Mouse (Mus musculus): ENCODE results near the gene Dnmt3c. TPM values are rescaled to one million over a fixed set of nuclear protein-coding genes. Genes with fewer than 3 reads are reported as not detected.
"Not testable (repeated sequence)": the region's sequence is repeated elsewhere in the genome, so short reads cannot be mapped to it uniquely, and the experiment has no call there.

The Dnmt3c gene
- polyA plus RNA-seq, 1 experiment from 2014 or later: not detected

GRCm38 (mm10) chr2:153668754-153669376, 27.6 kb upstream of the Dnmt3c start:
- ATAC-seq (replicated peaks; ENCODE audit: low FRiP score) (no peak), DNase-seq (ENCODE audit: low spot score) (no peak)
- H3K36me3 ChIP-seq (ENCODE audit: control insufficient read depth, insufficient read depth, low read length): no peaks in the 10 kb centered on the region; the same call in 1 of the 2 replicates

GRCm38 (mm10) chr2:153670111-153670510, 26.3 kb upstream of the Dnmt3c start:
- Histone ChIP-seq H3K9me3 (ENCODE audit: control insufficient read depth, low read length) (no peaks in the 10 kb centered on the region), H3K4me3 (ENCODE audit: low read depth, low read length) (no peak overlapping the region), H3K27ac (ENCODE audit: low read depth, low read length) (no peak overlapping the region), H3K4me2 (ENCODE audit: low read depth, low read length, severe bottlenecking) (no peak overlapping the region), H3K9ac (ENCODE audit: low read length) (no peak overlapping the region), H3K36me3 (ENCODE audit: control insufficient read depth, insufficient read depth, low read length) (no peaks in the 10 kb centered on the region; the same call in 1 of the 2 replicates), H3K4me1 (replicated peaks; ENCODE audit: control insufficient read depth, insufficient read depth, low read length) (no peaks in the 10 kb centered on the region), H3K27me3 (ENCODE audit: control insufficient read depth, insufficient read depth, low read length) (no peaks in the 10 kb centered on the region)
- ATAC-seq (replicated peaks; ENCODE audit: low FRiP score) (no peak), DNase-seq (ENCODE audit: low spot score) (no peak)
- 85% methylated on average over 5 of the region's 5 CpGs for WGBS

More at GRCm38 (mm10) chr2:153668754-153669376, 27.6 kb upstream of the Dnmt3c start:
- Histone ChIP-seq H3K27ac (ENCODE audit: low read depth, low read length) (no peak overlapping the region), H3K4me2 (ENCODE audit: low read depth, low read length, severe bottlenecking) (no peak overlapping the region), H3K4me3 (ENCODE audit: low read depth, low read length) (no peak overlapping the region), H3K9ac (ENCODE audit: low read length) (no peak overlapping the region), H3K4me1 (replicated peaks; ENCODE audit: control insufficient read depth, insufficient read depth, low read length) (no peaks in the 10 kb centered on the region), H3K27me3 (ENCODE audit: control insufficient read depth, insufficient read depth, low read length) (no peaks in the 10 kb centered on the region), H3K9me3 (ENCODE audit: control insufficient read depth, low read length) (no peaks in the 10 kb centered on the region)
- 74% methylated on average over 7 of the region's 7 CpGs for WGBS

GRCm38 (mm10) chr2:153672619-153673018, 23.8 kb upstream of the Dnmt3c start:
- H3K9me3 ChIP-seq (ENCODE audit: control insufficient read depth, low read length): no peaks in the 10 kb centered on the region
- no peaks in the 10 kb centered on the region for H3K4me1 ChIP-seq (replicated peaks; ENCODE audit: control insufficient read depth, insufficient read depth, low read length)
- H3K4me3 ChIP-seq (ENCODE audit: low read depth, low read length): no peak overlapping the region
- no peaks in the 10 kb centered on the region; the same call in 1 of the 2 replicates for H3K36me3 ChIP-seq (ENCODE audit: control insufficient read depth, insufficient read depth, low read length)
- ATAC-seq (replicated peaks; ENCODE audit: low FRiP score): no peak
- no peak overlapping the region for H3K27ac ChIP-seq (ENCODE audit: low read depth, low read length)
- H3K4me2 ChIP-seq (ENCODE audit: low read depth, low read length, severe bottlenecking): no peak overlapping the region
- 79% methylated on average over 2 of the region's 2 CpGs for WGBS
- no peak for DNase-seq (ENCODE audit: low spot score)
- H3K9ac ChIP-seq (ENCODE audit: low read length): no peak overlapping the region
- no peaks in the 10 kb centered on the region for H3K27me3 ChIP-seq (ENCODE audit: control insufficient read depth, insufficient read depth, low read length)

- not testable (repeated sequence) for ATAC-seq (replicated peaks; ENCODE audit: low FRiP score); H3K36me3 ChIP-seq (ENCODE audit: control insufficient read depth, insufficient read depth, low read length); H3K4me3 ChIP-seq (ENCODE audit: low read depth, low read length); H3K4me2 ChIP-seq (ENCODE audit: low read depth, low read length, severe bottlenecking); H3K9me3 ChIP-seq (ENCODE audit: control insufficient read depth, low read length); H3K4me1 ChIP-seq (replicated peaks; ENCODE audit: control insufficient read depth, insufficient read depth, low read length); H3K9ac ChIP-seq (ENCODE audit: low read length); H3K27ac ChIP-seq (ENCODE audit: low read depth, low read length); H3K27me3 ChIP-seq (ENCODE audit: control insufficient read depth, insufficient read depth, low read length); DNase-seq (ENCODE audit: low spot score)
- 75% methylated on average over 1 of the region's 1 CpGs for WGBS
Observed at GRCm38 (mm10) chr2:153675364-153675763, 21.1 kb upstream of the Dnmt3c start.

GRCm38 (mm10) chr2:153676944-153677343, 19.5 kb upstream of the Dnmt3c start:
- no peak for ATAC-seq (replicated peaks; ENCODE audit: low FRiP score)
- H3K36me3 ChIP-seq (ENCODE audit: control insufficient read depth, insufficient read depth, low read length): no peaks in the 10 kb centered on the region

GRCm38 (mm10) chr2:153677550-153677949, 18.9 kb upstream of the Dnmt3c start:
- Histone ChIP-seq H3K4me1 (replicated peaks; ENCODE audit: control insufficient read depth, insufficient read depth, low read length) (no peaks in the 10 kb centered on the region), H3K4me2 (ENCODE audit: low read depth, low read length, severe bottlenecking) (no peak overlapping the region), H3K4me3 (ENCODE audit: low read depth, low read length) (no peak overlapping the region), H3K36me3 (ENCODE audit: control insufficient read depth, insufficient read depth, low read length) (no peaks in the 10 kb centered on the region), H3K9me3 (ENCODE audit: control insufficient read depth, low read length) (no peaks in the 10 kb centered on the region), H3K9ac (ENCODE audit: low read length) (no peak overlapping the region), H3K27me3 (ENCODE audit: control insufficient read depth, insufficient read depth, low read length) (no peaks in the 10 kb centered on the region), H3K27ac (ENCODE audit: low read depth, low read length) (no peak overlapping the region)
- DNase-seq (ENCODE audit: low spot score) (no peak), ATAC-seq (replicated peaks; ENCODE audit: low FRiP score) (no peak)
- WGBS: 93% methylated on average over 7 of the region's 7 CpGs

More at GRCm38 (mm10) chr2:153676944-153677343, 19.5 kb upstream of the Dnmt3c start:
- H3K4me3 ChIP-seq (ENCODE audit: low read depth, low read length): no peak overlapping the region
- H3K4me2 ChIP-seq (ENCODE audit: low read depth, low read length, severe bottlenecking): no peak overlapping the region
- H3K9ac ChIP-seq (ENCODE audit: low read length): no peak overlapping the region
- no peaks in the 10 kb centered on the region for H3K9me3 ChIP-seq (ENCODE audit: control insufficient read depth, low read length)
- no peaks in the 10 kb centered on the region for H3K27me3 ChIP-seq (ENCODE audit: control insufficient read depth, insufficient read depth, low read length)
- no peak overlapping the region for H3K27ac ChIP-seq (ENCODE audit: low read depth, low read length)
- no peak for DNase-seq (ENCODE audit: low spot score)
- no peaks in the 10 kb centered on the region for H3K4me1 ChIP-seq (replicated peaks; ENCODE audit: control insufficient read depth, insufficient read depth, low read length)
- WGBS: 95% methylated on average over 6 of the region's 6 CpGs

- ATAC-seq (replicated peaks; ENCODE audit: low FRiP score): no peak
- Histone ChIP-seq H3K9ac (ENCODE audit: low read length) (no peak overlapping the region), H3K4me3 (ENCODE audit: low read depth, low read length) (no peak overlapping the region), H3K4me1 (replicated peaks; ENCODE audit: control insufficient read depth, insufficient read depth, low read length) (no peaks in the 10 kb centered on the region), H3K36me3 (ENCODE audit: control insufficient read depth, insufficient read depth, low read length) (no peaks in the 10 kb centered on the region), H3K9me3 (ENCODE audit: control insufficient read depth, low read length) (no peaks in the 10 kb centered on the region), H3K4me2 (ENCODE audit: low read depth, low read length, severe bottlenecking) (no peak overlapping the region), H3K27me3 (ENCODE audit: control insufficient read depth, insufficient read depth, low read length) (no peaks in the 10 kb centered on the region), H3K27ac (ENCODE audit: low read depth, low read length) (no peak overlapping the region)
- DNase-seq (ENCODE audit: low spot score): no peak
- 93% methylated on average over 1 of the region's 1 CpGs for WGBS
Observed at GRCm38 (mm10) chr2:153679959-153680358, 16.5 kb upstream of the Dnmt3c start.

- not testable (repeated sequence) for H3K27ac ChIP-seq (ENCODE audit: low read depth, low read length); H3K9me3 ChIP-seq (ENCODE audit: control insufficient read depth, low read length); H3K9ac ChIP-seq (ENCODE audit: low read length); H3K4me3 ChIP-seq (ENCODE audit: low read depth, low read length); H3K4me1 ChIP-seq (replicated peaks; ENCODE audit: control insufficient read depth, insufficient read depth, low read length); ATAC-seq (replicated peaks; ENCODE audit: low FRiP score); DNase-seq (ENCODE audit: low spot score); H3K4me2 ChIP-seq (ENCODE audit: low read depth, low read length, severe bottlenecking); H3K27me3 ChIP-seq (ENCODE audit: control insufficient read depth, insufficient read depth, low read length); H3K36me3 ChIP-seq (ENCODE audit: control insufficient read depth, insufficient read depth, low read length)
- 87% methylated on average over 5 of the region's 7 CpGs for WGBS
Observed at GRCm38 (mm10) chr2:153693413-153693812, 3.0 kb upstream of the Dnmt3c start.

- Histone ChIP-seq H3K9ac (ENCODE audit: low read length) (no peak overlapping the region), H3K36me3 (ENCODE audit: control insufficient read depth, insufficient read depth, low read length) (no peaks in the 10 kb centered on the region), H3K4me2 (ENCODE audit: low read depth, low read length, severe bottlenecking) (no peak overlapping the region), H3K9me3 (ENCODE audit: control insufficient read depth, low read length) (no peaks in the 10 kb centered on the region), H3K4me1 (replicated peaks; ENCODE audit: control insufficient read depth, insufficient read depth, low read length) (no peaks in the 10 kb centered on the region), H3K27ac (ENCODE audit: low read depth, low read length) (no peak overlapping the region), H3K4me3 (ENCODE audit: low read depth, low read length) (no peak overlapping the region), H3K27me3 (ENCODE audit: control insufficient read depth, insufficient read depth, low read length) (no peaks in the 10 kb centered on the region)
- 66% methylated on average over 19 of the region's 19 CpGs for whole genome bisulfite sequencing
- DNase-seq (ENCODE audit: low spot score): peak; percentile 71
- no peak for ATAC-seq (replicated peaks; ENCODE audit: low FRiP score)
Observed at GRCm38 (mm10) chr2:153694462-153695085, 1.9 kb upstream of the Dnmt3c start.

All from forebrain, embryonic 11.5 days (tissue).